Mouse (Mus musculus): Measurements from ENCODE around the gene Gdi1.
"Not testable (repeated sequence)": the region's sequence is repeated elsewhere in the genome, so short reads cannot be mapped to it uniquely, and the experiment has no call there.

Gene Gdi1

GRCm38 (mm10) chrX:74329215-74329671 is 24.4 kb downstream of the Gdi1 start:
- DNase-seq (ENCODE audit: low spot score in 2 of 2) = no peak

- no peak for DNase-seq (ENCODE audit: low spot score in 2 of 2)
These were observed 25.6 kb downstream of the Gdi1 start for GRCm38 (mm10) chrX:74330166-74330930.

DNA sequence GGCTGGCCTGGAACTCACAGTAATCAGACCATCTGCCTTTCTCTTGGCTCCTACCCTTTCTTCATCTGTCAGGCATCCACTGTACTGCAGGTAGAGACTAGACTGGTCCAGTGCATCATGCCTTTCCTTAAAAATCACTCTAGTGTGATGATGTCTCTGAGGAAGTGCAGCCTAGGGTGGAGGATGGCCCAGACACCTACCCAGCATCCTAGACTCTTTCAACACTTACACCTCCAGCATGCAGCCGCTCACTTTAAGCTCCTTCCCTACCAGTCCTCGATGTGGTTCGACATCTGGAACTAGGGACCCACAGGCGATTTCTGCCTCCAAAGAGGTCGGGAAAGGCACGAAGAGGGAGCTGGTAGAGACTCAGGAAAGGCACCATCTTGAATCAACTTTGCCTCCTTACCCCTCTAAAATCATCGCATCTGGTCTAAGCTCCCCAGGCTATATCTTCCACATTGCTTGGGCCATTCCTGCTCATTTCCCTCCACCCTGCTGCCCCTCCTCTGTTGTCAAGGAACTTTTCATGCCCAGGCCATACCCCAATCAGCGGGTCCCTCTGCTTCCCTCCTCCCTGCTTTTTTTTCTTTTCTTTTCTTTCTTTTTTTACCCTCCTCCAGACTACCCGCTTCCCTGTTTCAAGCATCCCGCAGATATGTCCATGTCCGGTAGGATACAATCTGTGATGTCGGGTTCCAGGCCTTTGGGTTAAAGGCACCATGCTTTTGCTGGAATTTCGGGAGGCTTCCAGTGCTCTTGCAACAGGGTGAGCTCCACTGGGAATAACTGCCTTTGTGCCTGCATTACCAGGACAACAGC is 48.1 kb downstream of the Gdi1 start:
- DNase-seq (ENCODE audit: low spot score in 2 of 2) = no peak

DNA sequence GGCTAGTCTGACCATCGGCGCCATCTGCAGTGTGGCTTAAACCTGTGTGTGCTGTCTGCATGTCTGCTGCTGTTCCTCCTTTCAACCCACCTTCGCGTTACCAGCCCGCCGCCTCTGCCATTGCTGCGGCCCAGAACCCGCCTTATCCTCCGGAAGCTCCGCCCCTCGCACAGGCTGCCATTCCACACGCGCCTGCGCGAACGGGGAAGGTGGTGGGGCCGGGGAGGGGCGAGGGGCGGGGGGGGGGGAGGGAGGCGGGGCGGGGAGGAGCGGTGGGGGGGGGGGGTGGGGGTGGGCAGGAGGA is 48.6 kb downstream of the Gdi1 start, which contains the start of gene Lage3:
TSS of gene Lage3 (minus strand) at position 152 of the 304 bp plus-strand sequence.
- peak; percentile 43 to 65 for DNase-seq (ENCODE audit: low spot score in 2 of 2)

- not testable (repeated sequence) for DNase-seq (ENCODE audit: low spot score in 2 of 2)
These were observed 52.3 kb downstream of the Gdi1 start for GRCm38 (mm10) chrX:74357069-74357468.

- DNase-seq (ENCODE audit: low spot score in 2 of 2) = no peak
These were observed 54.4 kb downstream of the Gdi1 start for GRCm38 (mm10) chrX:74359171-74359570.

Measured in frontal cortex, postnatal 25 days (tissue).